Mouse (Mus musculus): ENCODE measurements around the gene Ctnnd2. TPM values are rescaled to one million over a fixed set of nuclear protein-coding genes. Genes with fewer than 3 reads are reported as not detected.

Ctnnd2 gene
- total RNA-seq, 2 experiments from 2014 or later = 0.17 to 0.22 TPM

GRCm38 (mm10) chr15:30695859-30696258 is 523.5 kb downstream of the Ctnnd2 start:
- intact Hi-C loops (cut with DNase I) = no loop called here
- no peak for DNase-seq

DNA sequence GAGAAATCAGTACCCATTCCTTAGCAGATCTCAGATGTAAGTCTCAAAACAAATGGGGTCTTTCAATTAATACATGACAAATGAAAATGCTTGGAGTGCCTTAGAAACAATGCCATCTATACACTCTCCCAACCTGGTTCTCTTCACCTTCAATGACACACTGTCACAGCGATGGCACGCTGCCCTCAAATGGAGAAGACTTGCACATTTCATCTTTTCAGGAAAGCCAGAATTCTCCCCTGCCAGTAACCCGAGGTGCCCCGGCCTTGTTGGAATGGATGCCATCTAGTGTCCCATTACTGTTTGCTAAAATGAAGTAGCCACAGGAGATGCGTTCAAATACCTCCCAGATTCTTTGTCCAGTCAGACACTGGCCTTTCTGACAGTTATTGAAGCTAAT is 525.0 kb downstream of the Ctnnd2 start:
- no peak for DNase-seq
- intact Hi-C loops (cut with DNase I) = no loop called here

- peak in 1 of 2 experiments; percentile 17 for DNase-seq
- intact Hi-C loops (cut with DNase I) = no loop called here
Measured at GRCm38 (mm10) chr15:30700762-30701161, 528.4 kb downstream of the Ctnnd2 start.

GRCm38 (mm10) chr15:30701592-30701991 is 529.2 kb downstream of the Ctnnd2 start:
- no peak for DNase-seq
- intact Hi-C loops (cut with DNase I) = no loop called here

DNA sequence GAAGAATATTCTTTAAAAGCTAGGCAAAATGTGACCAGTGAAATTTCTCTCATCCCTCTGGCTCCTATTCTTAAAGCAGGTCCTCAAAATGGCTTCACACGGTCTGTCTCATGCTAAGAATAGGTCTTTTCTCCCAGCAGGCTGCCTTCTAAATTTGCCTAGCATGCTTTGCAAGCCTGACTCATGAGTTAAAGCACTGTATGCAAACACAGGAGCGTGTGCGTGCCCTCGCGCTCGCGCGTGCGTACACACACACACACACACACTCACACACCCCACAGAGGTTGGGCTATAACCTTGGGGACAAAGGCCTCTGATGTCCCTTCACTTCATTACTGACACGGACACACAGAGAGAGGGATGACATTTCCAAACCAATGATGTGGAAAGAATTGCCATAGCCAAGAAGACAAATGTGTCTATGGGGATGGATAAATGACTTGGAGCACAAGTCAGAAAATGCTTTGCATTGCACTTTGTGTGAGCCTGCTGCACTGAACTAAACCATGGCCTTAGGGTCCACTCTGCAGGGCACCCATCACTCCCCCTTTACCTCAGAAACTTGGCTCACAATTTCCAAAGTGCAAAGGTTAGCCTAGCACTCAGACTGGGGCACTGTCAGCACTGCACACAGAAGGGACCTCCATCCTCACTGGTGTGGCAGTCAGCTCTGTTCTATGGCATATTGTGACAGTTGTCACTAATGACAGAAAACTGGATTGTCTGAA is 536.8 kb downstream of the Ctnnd2 start:
- no peak for DNase-seq
- intact Hi-C loops (cut with DNase I) = no loop called here

- intact Hi-C loops (cut with DNase I) = no loop called here
- DNase-seq = no peak
Measured at GRCm38 (mm10) chr15:30709754-30710105, 537.3 kb downstream of the Ctnnd2 start.

GRCm38 (mm10) chr15:30714823-30715222 is 542.4 kb downstream of the Ctnnd2 start:
- intact Hi-C loops (cut with DNase I) = no loop called here

DNA sequence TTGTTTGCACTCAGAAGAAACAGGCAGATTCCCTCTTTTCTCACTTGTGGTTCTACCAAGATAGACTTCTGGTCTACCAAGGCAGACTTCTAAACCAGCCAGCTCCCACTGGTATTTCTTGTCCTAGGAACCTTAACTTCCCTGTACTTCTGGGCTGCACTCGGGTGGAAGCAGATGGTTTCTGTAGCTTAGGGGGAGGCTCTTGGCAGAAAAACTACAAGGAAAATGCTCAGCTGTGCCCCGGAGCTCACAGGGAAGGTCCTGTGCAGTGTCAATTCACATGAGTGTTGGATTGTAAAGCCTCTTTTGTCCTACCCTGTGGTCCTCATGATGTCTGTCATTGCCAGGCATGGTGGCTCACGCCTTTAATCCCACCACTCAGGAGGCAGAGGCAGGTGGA is 546.4 kb downstream of the Ctnnd2 start:
- intact Hi-C loops (cut with DNase I) = no loop called here
- no peak for DNase-seq

More at GRCm38 (mm10) chr15:30714823-30715222, 542.4 kb downstream of the Ctnnd2 start:
- no peak for DNase-seq

GRCm38 (mm10) chr15:30719226-30719625 is 546.8 kb downstream of the Ctnnd2 start:
- intact Hi-C loops (cut with DNase I) = no loop called here

GRCm38 (mm10) chr15:30721098-30721497 is 548.7 kb downstream of the Ctnnd2 start:
- intact Hi-C loops (cut with DNase I) = no loop called here
- no peak for DNase-seq

More at GRCm38 (mm10) chr15:30719226-30719625, 546.8 kb downstream of the Ctnnd2 start:
- DNase-seq = no peak

GRCm38 (mm10) chr15:30726066-30726465 is 553.7 kb downstream of the Ctnnd2 start:
- DNase-seq = no peak
- intact Hi-C loops (cut with DNase I) = no loop called here

DNA sequence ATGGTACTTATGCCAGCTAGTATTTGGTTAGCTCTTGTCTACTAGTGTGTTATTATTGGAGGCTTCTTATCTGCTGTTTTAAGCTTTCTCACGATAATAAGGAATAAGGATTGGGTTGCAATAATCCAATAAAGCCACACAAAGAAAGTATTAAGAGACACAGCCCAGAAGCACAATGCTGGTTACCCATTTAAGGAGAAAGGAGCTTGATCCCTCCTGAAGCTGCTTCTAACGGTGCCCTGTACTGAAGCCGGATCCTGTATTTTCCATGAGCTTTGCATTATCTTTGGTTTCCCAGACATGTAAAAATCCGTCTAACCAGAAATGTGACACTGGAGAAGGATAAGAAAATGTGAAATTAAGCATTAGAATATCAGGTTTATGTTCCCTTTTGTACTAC is 565.8 kb downstream of the Ctnnd2 start:
- DNase-seq = no peak
- intact Hi-C loops (cut with DNase I) = no loop called here

GRCm38 (mm10) chr15:30740728-30741127 is 568.3 kb downstream of the Ctnnd2 start:
- peak; percentile 33 to 69 for DNase-seq
- intact Hi-C loops (cut with DNase I) = loop anchor here (5.0 kb wide), 2 partner anchors 313 to 713 kb away; no protein-coding TSS in a partner anchor

- DNase-seq = no peak
- intact Hi-C loops (cut with DNase I) = no loop called here
Measured at GRCm38 (mm10) chr15:30757991-30758390, 585.6 kb downstream of the Ctnnd2 start.

GRCm38 (mm10) chr15:30762211-30762610 is 589.8 kb downstream of the Ctnnd2 start:
- intact Hi-C loops (cut with DNase I) = no loop called here
- no peak for DNase-seq

DNA sequence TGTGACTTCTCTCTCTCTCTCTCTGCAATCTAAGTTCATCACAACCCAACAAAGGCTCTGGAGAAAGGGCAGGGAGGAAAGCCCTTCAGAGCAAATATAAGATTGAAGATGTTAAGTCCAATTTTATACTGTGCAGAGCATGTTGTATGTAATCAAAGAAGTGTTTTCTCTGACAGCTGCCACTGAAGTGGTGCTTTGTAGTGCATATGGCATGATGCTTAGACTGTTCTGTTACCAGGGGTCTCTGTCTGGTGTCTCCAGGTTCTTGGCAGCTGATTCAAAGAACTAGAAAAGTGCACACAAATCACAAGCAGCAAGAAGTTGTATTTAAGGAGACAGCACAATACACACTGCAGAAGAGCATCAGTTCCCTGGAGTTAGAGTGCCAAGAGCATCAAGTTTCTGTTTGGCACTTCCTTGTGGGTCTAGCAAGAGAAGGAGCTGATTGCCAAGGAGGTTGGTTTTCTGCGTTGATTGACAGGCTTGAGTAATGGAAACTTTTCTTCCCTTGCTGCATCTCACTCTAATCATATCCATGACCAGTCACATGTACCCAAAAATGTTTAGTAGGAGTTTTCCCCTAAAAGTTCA is 590.4 kb downstream of the Ctnnd2 start:
- DNase-seq = no peak
- intact Hi-C loops (cut with DNase I) = no loop called here

DNA sequence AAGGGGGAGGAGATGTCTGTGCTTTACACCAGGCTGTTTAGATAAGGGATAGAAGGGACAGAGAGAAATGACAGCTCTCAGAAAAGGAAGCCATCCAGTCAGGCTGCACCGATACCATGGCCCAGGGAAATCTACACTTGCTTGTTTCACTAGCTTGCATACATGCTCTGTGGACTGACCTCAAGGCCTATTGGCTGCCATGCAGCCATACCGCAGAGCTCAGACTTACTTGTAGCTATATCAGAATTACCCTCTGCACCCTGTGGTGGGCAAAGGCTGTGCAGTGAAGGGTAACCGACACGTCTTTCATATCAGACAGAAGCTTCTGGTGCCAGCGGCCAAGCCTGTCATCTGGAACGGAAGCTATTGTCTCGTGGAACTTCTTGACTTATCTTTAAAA is 604.5 kb downstream of the Ctnnd2 start:
- intact Hi-C loops (cut with DNase I) = no loop called here
- DNase-seq = no peak

- no peak for DNase-seq
- intact Hi-C loops (cut with DNase I) = no loop called here
Measured at GRCm38 (mm10) chr15:30777801-30778200, 605.4 kb downstream of the Ctnnd2 start.

DNA sequence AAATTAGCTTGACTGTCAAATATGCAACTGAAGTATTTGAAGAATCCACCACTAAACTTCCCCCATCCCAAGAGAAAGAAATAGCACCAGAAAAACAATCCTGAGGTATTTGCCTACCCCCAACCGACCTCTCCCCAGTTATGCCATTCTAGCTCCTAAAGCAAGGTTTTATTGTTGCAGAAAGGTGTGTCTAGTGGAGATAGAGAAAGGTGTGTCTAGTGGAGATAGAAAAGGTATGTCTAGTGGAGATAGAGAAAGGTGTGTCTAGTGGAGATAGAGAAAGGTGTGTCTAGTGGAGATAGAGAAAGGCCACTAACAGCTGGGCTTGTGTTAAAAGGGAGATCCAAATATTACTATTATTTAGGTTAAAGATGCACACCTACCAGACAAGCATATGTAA is 607.5 kb downstream of the Ctnnd2 start:
- DNase-seq = no peak
- intact Hi-C loops (cut with DNase I) = no loop called here

GRCm38 (mm10) chr15:30780977-30781376 is 608.6 kb downstream of the Ctnnd2 start:
- intact Hi-C loops (cut with DNase I) = no loop called here
- DNase-seq = no peak

GRCm38 (mm10) chr15:30785706-30786320 is 613.4 kb downstream of the Ctnnd2 start:
- DNase-seq = no peak
- intact Hi-C loops (cut with DNase I) = no loop called here

GRCm38 (mm10) chr15:30793260-30793659 is 620.9 kb downstream of the Ctnnd2 start:
- intact Hi-C loops (cut with DNase I) = no loop called here

More at GRCm38 (mm10) chr15:30793260-30793659, 620.9 kb downstream of the Ctnnd2 start:
- no peak for DNase-seq

Data from heart, postnatal 14 days (tissue).